Mouse (Mus musculus) midbrain, postnatal 0 days (tissue): ENCODE results near the gene Car4. TPM values are rescaled to one million over a fixed set of nuclear protein-coding genes. Genes with fewer than 3 reads are reported as not detected.

Source experiments
- ATAC-seq: fragments of 200-750 bp; cut with Nextera tagmentation; 2 replicates; pipeline ENCODE4 v1.8.0; 2017; ENCODE audit warnings: moderate number of reproducible peaks, mild to moderate bottlenecking, moderate TSS enrichment, moderate library complexity; ENCODE audit not compliant: low FRiP score
- DNase-seq: peaks from one replicate; pipeline ENCODE4 v3.0.0-alpha.2; 2015; ENCODE audit warnings: low spot score
- H3K27ac ChIP-seq: fragments of 300-500 bp; sonication (generic); 2 replicates; pipeline ENCODE4 v1.5.1; 2014; ENCODE audit warnings: low read depth, mild to moderate bottlenecking, low read length, mixed read lengths
- H3K27me3 ChIP-seq: fragments of 300-500 bp; sonication (generic); 2 replicates; pipeline ENCODE4 v1.6.1; 2014; ENCODE audit warnings: low read length, control low read depth, mixed read lengths; ENCODE audit not compliant: insufficient read depth
- H3K36me3 ChIP-seq: fragments of 300-500 bp; sonication (generic); 2 replicates; pipeline ENCODE4 v1.6.1; 2014; ENCODE audit warnings: low read length, control low read depth, mixed read lengths; ENCODE audit not compliant: insufficient read depth
- H3K4me1 ChIP-seq: fragments of 300-500 bp; sonication (generic); 2 replicates; pipeline ENCODE4 v1.6.1; 2014; ENCODE audit warnings: mild to moderate bottlenecking, control low read depth, antibody characterized with exemption, low read length, mixed read lengths; ENCODE audit not compliant: insufficient read depth
- H3K4me2 ChIP-seq: fragments of 300-500 bp; sonication (generic); 2 replicates; pipeline ENCODE4 v1.6.1; 2014; ENCODE audit warnings: low read depth, mild to moderate bottlenecking, low read length, mixed read lengths; ENCODE audit not compliant: poor library complexity, severe bottlenecking
- H3K4me3 ChIP-seq: fragments of 300-500 bp; sonication (generic); 2 replicates; pipeline ENCODE4 v1.5.1; 2014; ENCODE audit warnings: low read depth, mild to moderate bottlenecking, low read length, moderate library complexity
- H3K9ac ChIP-seq: fragments of 300-500 bp; sonication (generic); replicated peaks from 2 replicates; pipeline ENCODE4 v1.6.1; 2014; ENCODE audit warnings: mild to moderate bottlenecking, low read length, moderate library complexity, mixed read lengths; ENCODE audit not compliant: poor library complexity, severe bottlenecking
- H3K9me3 ChIP-seq: fragments of 300-500 bp; sonication (generic); 2 replicates; pipeline ENCODE4 v1.6.1; 2016; ENCODE audit warnings: low read length, control low read depth
- CTCF ChIP-seq: IDR thresholded peaks from 2 replicates; pipeline ENCODE4 v1.5.1; 2016; ENCODE audit warnings: antibody characterized with exemption, mild to moderate bottlenecking
- WGBS: fragments of 180-500 bp; shearing (Covaris S2); extraction: QIAGEN DNeasy Blood & Tissue Kit; methylation state at CpG from one replicate; pipeline ENCODE4 v1.1.7; 2014; 5-methylcytosine and 5-hydroxymethylcytosine counted together
- polyA plus RNA-seq: library from polyadenylated mRNA; unstranded; fragments of >200 nt; fragmentation: Nextera tagmentation; extraction: Ambion mirVana; gene quantifications from 2 replicates; pipeline ENCODE4 v1.2.1, GENCODE M21; 2015
- total RNA-seq: library from RNA; depleted of rRNA; stranded (reverse); fragments of >200 nt; gene quantifications from 2 replicates; pipeline ENCODE4 v1.2.3, GENCODE M21; 2014

The Car4 gene
- total and polyA plus RNA-seq, 2 experiments from 2014 or later, result 1.5 to 9.0 TPM

GRCm38 (mm10) chr11:84980697-84981096, 23.1 kb downstream of the Car4 start:
- 84% methylated on average over 2 of the region's 2 CpGs for WGBS
- no peaks in the 10 kb centered on the region for H3K27me3 ChIP-seq
- DNase-seq, result no peak
- no peak overlapping the region for H3K9ac ChIP-seq
- no peak overlapping the region for H3K27ac ChIP-seq
- ATAC-seq, result no peak
- TF ChIP-seq CTCF, result no peak
- H3K9me3 ChIP-seq, result no peaks in the 10 kb centered on the region
- H3K4me3 ChIP-seq, result no peak overlapping the region
- no peaks in the 10 kb centered on the region for H3K36me3 ChIP-seq
- H3K4me2 ChIP-seq, result no peak overlapping the region
- H3K4me1 ChIP-seq, result no peaks in the 10 kb centered on the region

DNA sequence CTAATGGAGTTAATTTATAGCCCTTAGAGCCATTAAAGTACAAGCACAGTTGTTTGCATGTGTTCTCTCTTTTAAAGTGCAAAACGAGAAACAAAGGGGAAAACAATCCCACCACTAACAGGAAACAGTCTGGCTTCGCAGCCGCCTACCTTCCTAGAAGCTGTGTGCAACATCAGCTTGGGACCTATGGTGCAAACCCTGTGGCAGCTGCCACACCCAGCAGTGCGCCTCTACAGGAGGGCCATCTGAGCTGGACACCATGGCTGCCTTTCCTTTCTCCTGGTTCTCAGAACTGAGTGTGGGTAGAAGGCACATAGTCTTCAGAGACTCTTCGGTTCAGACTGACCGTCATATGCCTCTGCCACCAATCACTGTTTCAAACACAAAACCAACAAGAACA, 27.8 kb downstream of the Car4 start:
- DNase-seq (no peak), ATAC-seq (no peak)
- Histone ChIP-seq H3K4me3 (no peak overlapping the region), H3K9me3 (no peaks in the 10 kb centered on the region), H3K27me3 (no peaks in the 10 kb centered on the region), H3K36me3 (peaks cover 10% of the 10 kb centered on the region; the same call in 1 of the 2 replicates), H3K27ac (no peak overlapping the region), H3K4me1 (no peaks in the 10 kb centered on the region), H3K9ac (no peak overlapping the region), H3K4me2 (no peak overlapping the region)
- 90% methylated on average over 6 of the region's 6 CpGs for WGBS
- no peak for TF ChIP-seq CTCF

GRCm38 (mm10) chr11:84988341-84988919, 30.8 kb downstream of the Car4 start:
- no peak for TF ChIP-seq CTCF
- H3K9ac ChIP-seq, result no peak overlapping the region
- WGBS, result 93% methylated on average over 3 of the region's 3 CpGs
- H3K27ac ChIP-seq, result no peak overlapping the region
- ATAC-seq (no peak), DNase-seq (no peak)
- no peaks in the 10 kb centered on the region for H3K4me1 ChIP-seq
- no peaks in the 10 kb centered on the region for H3K27me3 ChIP-seq
- no peaks in the 10 kb centered on the region for H3K9me3 ChIP-seq
- H3K4me3 ChIP-seq, result no peak overlapping the region
- peaks cover 15% of the 10 kb centered on the region; the same call in 1 of the 2 replicates for H3K36me3 ChIP-seq
- no peak overlapping the region for H3K4me2 ChIP-seq

DNA sequence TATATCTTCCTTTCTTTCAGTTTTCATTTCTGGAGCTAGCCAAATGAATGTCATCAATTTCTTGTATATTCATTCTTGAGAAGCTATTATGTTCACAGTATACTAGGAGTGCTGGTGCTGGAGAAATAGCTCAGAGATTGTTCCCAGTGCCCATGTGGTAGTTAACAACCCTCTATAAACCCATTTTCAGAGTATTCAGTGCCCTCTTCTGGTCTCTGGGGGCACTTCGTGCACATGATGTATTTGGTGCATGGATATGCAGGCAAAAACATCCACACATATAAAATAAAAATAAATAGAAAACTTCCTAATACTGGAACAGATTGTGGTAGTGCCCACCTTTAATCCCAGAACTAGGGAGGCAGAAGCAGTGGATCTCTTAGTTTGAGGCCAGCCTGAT, 35.4 kb downstream of the Car4 start:
- no peak overlapping the region for H3K4me2 ChIP-seq
- TF ChIP-seq CTCF, result no peak
- H3K4me1 ChIP-seq, result no peaks in the 10 kb centered on the region
- ATAC-seq (no peak), DNase-seq (no peak)
- no peak overlapping the region for H3K4me3 ChIP-seq
- WGBS, result 92% methylated on average over 1 of the region's 1 CpGs
- no peaks in the 10 kb centered on the region for H3K27me3 ChIP-seq
- no peak overlapping the region for H3K27ac ChIP-seq
- no peaks in the 10 kb centered on the region for H3K9me3 ChIP-seq
- H3K9ac ChIP-seq, result no peak overlapping the region
- H3K36me3 ChIP-seq, result peaks cover 15% of the 10 kb centered on the region

- no peaks in the 10 kb centered on the region for H3K9me3 ChIP-seq
- no peaks in the 10 kb centered on the region for H3K27me3 ChIP-seq
- H3K27ac ChIP-seq, result no peak overlapping the region
- H3K36me3 ChIP-seq, result peaks cover 9% of the 10 kb centered on the region
- no peak overlapping the region for H3K4me3 ChIP-seq
- H3K9ac ChIP-seq, result no peak overlapping the region
- H3K4me2 ChIP-seq, result no peak overlapping the region
- TF ChIP-seq CTCF, result no peak
- WGBS, result 97% methylated on average over 1 of the region's 1 CpGs
- ATAC-seq, result no peak
- no peak for DNase-seq
- H3K4me1 ChIP-seq, result no peaks in the 10 kb centered on the region
Observed at GRCm38 (mm10) chr11:84995241-84995640, 37.7 kb downstream of the Car4 start.

- Histone ChIP-seq H3K9ac (no peak overlapping the region), H3K4me1 (no peaks in the 10 kb centered on the region), H3K36me3 (peaks cover 3% of the 10 kb centered on the region; the same call in 1 of the 2 replicates), H3K27me3 (no peaks in the 10 kb centered on the region), H3K27ac (no peak overlapping the region), H3K4me3 (no peak overlapping the region), H3K9me3 (no peaks in the 10 kb centered on the region), H3K4me2 (no peak overlapping the region)
- WGBS, result 98% methylated on average over 3 of the region's 3 CpGs
- no peak for TF ChIP-seq CTCF
- DNase-seq (no peak), ATAC-seq (no peak)
Observed at GRCm38 (mm10) chr11:85003566-85003965, 46.0 kb downstream of the Car4 start.
